Mouse (Mus musculus): ENCODE data around the gene Ddost.
A peak's percentile ranks its signal among the peaks of the same experiment; 100 is the strongest.

Ddost gene

DNA sequence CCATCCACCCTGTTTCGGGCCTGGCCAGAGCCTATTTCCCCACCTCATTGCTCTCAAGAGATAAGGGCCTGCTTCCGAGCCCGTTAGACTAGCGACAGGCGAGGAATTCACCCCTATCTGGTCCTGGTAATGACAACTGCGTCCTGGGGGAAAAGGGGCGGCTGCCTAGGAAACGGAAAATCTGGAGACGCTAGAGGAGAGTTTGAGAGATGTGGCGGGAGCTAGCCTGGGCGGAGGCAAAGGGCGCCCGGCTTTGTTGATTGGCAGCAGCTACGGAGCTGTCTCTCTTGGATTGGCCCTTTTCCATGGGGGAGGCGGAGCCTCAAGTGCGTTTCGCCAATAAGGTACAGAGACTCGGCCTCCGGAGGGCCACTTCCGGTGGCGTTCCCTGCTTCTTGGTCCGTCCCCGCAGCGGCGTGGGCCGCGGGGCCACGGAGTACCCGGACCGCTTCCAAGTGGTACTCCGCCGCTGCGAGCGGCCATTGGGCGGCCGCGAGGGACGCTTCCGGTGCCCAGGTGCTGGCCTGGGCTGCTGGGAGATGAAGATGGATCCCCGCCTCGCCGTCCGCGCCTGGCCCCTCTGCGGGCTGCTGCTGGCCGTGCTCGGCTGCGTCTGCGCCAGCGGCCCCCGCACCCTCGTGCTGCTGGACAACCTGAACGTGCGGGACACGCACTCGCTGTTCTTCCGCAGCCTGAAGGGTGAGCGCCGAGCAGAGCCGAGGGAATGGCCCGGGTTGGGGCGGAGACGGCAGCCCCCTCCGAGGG, at the start of gene Ddost:
Gene Ddost (plus strand): TSS at position 391 of the 765 bp plus-strand sequence.
- peak; percentile 88 to 96 for DNase-seq (ENCODE audit: low spot score in 2 of 2)

DNA sequence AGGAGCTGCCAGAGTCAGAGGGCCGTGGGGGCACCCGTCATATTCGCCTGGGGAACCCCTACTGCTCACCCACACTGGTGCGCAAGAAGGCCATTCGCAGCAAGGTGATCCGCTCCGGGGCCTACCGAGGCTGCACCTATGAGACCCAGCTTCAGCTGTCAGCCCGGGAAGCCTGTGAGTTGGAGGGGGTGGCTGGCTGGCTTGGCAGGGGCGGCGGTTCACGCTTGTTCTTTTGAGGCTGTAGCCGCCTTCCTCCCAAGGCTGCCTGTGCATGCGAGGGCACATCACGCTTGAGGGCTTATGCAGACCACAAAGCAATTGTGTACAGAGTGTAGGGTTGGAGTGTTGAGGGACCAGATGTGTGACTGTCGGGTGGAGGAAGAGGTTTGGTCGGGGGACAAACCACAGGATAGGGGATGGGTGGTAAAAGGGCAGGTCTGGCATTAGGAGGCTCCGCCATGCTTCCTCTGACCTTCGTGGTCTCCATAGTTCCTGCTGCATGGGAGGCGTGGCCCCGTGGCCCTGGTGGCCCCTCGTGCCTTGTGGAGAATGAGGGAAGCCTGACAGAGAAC, 47.3 kb upstream of the Ddost start:
- no peak for DNase-seq (ENCODE audit: low spot score in 2 of 2)

DNA sequence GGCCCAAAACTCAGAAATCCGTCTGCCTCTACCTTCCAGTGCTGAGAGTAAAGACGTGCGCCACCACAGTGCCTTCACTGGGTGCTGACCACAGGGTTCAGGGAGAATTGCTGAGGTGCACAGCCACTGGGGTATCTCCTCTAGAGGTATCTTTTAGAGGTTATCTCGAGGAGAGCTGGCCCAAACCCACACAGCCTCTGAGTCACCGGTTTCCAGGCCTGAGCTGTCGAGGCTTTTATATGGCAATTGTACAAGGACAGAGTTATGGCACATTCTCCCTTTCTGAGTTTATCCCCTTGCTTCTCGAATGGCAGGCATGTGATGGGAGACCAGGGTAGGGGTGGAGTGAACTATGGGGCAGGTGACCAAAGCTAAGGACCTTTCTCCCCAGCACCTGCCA, 45.9 kb upstream of the Ddost start:
- DNase-seq (ENCODE audit: low spot score in 2 of 2), result no peak

DNA sequence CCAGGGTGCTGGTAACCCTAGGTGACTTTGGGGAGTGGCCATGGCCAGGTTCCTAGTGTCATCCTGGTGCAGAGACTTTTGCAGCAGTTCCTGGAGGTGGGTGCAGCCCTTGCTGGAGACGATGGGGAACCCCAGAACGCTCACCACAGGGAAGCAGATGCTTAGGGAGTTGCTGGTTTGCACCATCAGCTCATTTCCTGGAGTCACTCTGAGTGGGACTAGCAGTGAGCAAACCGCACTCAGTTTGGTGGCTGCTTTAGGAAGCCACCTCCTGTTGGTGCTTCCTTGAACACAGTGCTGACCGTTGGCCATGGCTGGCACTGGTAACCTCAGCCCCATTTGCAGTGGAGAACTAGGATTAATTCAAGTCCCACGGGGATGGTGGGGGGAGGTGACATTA, 45.0 kb upstream of the Ddost start:
- DNase-seq (ENCODE audit: low spot score in 2 of 2), result no peak

DNA sequence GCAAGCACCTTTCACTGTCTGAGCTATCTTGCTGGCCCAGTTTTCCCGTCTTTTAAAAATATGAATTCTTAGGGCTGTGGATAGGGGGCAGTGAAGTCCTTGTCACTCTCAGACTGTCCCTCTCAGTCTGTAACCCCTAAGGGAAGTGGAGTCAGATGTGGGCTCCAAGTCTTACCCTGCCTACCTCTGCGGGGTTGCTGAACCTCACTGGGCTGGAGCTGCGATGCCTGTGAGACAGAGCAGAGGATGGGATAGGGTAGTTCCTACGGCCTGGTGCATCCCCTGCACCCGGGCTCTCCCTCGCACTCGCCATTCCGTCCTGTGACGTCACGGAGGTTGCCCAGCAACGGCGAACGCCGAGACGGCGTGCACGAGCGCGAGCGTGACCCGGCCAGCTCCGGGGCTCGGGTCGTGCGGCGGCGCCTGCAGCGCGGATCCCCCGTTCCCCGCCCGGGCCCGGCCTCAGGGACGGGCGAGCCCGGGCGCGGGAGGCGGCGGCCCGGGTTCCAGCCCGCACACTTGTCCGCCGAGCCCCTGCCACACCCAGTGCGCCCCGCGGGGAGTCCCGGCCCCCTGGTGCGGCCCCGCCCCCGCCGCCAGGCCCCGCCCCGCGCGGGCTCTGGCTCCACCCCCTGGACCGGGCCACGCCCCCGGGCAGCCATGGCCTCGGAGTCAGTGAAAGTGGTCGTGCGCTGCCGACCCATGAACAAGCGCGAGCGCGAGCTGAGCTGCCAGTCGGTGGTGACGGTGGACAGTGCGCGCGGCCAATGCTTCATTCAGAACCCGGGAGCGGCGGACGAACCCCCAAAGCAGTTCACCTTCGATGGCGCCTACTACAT, 42.5 kb upstream of the Ddost start:
- peak; percentile 81 to 82 for DNase-seq (ENCODE audit: low spot score in 2 of 2)

DNA sequence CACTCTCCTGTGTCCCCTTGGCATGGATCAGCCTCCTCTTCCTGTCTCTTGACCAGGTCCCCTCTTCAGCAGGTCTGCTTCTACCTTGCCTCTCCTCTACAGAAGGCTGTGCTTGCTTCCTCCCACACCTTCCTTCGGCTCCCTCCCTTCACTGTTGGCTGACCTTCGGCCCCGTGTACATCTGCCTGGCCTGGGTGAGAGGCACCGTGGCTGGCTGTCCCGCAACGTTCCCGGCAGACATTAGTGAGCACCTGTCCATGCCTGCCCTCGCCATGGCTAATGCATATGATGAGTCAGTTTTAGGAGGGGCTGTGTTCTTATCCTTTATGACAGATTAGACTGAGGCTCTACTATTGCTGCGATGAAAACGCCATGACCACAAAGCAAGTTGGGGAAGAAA, 36.7 kb upstream of the Ddost start:
- no peak for DNase-seq (ENCODE audit: low spot score in 2 of 2)

DNA sequence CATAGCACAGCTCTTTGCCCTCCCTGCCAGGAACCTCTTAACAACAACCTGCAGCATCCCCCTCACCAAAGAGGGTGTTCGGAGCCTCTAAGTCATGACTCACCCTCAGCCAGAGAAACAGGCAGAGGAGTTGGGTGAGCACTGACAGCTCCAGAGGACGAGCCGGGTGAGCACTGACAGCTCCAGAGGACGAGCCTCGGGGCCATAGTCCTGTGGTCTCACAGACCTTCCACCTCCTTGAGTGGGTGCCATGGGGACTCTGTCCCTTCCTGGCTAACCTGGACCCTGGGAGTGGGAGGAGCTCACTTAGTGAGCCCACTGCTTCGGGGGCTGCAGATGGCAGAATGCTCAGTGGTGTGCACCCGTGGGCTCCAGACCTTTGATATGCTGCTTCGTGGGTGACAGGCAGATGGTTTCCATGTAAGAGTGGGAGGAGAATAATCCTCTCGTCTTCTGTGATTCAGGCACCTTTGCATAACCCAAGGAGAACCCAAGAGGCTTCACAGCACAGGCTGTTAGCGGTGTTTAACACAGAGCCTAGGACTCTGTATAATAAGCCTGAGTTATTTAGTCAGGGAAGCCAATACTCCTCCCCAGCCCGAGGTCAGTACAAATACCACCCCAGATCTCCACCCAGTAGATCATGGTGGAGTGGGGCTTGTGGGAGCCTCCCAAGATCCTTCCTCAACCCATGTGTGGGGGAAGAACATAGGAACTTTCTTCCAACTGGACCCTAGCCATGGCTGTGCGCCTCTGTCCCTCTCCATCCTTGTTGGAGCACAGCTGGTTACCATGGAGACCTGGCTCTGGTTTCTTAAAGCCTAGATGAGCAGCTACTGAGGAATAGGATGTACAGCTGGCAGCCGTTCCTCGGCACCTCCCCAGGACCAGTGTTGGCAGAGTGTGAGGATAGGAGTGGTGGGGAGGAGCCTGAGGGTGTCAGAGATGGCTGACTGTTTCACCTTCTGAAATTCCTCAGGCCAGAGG, 32.2 kb upstream of the Ddost start:
- peak; percentile 36 to 40 for DNase-seq (ENCODE audit: low spot score in 2 of 2)

DNA sequence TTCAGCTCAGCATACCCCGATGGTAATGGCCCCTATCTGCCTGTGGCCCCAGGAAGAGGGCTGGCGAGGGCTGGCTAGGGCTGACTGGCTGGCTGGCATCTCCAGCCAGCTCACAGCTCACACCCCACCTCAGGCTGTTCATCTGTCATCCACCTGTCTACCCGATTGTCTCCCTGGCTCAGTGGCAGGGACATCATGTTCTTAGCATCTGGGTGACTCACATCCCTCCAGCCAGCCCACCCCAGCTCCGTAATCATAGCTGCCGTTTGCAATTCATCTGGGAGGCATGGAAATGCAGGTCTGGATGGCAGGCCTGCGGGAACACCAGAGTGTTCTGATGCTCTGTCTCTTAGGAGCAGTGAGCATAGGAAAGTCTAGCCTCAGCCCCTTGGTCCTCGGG, 26.2 kb upstream of the Ddost start:
- DNase-seq (ENCODE audit: low spot score in 2 of 2), result no peak

DNA sequence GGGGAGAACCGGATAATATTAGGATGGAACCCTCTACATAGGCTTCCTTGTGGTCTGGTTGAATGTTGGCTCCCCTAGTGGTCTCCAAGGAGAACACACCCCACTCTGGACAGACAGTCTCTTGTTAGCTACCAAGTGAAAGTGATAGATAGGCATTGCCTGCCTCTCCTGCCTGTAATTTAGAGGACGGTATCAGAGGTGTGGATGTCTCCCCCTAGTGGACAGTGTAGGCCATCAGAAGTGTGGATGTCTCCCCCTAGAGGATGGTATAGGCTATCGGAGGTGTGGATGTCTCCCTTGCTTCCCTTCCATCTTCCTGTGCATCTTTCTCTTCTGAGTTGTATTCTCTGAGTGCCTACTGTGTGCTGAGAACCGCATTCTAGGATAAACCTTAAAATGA, 21.7 kb upstream of the Ddost start:
- DNase-seq (ENCODE audit: low spot score in 2 of 2), result peak; percentile 34 to 60

DNA sequence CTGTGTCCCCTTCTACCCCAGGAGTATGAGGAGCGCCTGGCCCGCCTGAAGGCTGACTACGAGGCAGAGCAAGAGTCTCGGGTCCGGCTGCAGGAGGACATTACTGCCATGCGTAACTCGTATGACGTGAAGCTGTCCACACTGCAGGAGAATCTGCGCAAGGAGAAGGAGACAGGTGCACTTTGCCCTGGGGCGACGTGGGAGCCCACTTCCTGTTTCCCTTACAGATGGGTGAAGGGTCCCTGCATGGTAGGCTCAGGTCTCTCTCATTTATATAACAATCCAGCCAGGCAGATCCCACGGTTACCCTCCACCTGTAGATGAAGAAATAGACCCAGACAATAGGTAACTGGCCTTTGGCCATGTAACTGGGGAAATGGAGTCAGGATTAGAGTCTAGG, 18.1 kb upstream of the Ddost start:
- DNase-seq (ENCODE audit: low spot score in 2 of 2), result no peak

DNA sequence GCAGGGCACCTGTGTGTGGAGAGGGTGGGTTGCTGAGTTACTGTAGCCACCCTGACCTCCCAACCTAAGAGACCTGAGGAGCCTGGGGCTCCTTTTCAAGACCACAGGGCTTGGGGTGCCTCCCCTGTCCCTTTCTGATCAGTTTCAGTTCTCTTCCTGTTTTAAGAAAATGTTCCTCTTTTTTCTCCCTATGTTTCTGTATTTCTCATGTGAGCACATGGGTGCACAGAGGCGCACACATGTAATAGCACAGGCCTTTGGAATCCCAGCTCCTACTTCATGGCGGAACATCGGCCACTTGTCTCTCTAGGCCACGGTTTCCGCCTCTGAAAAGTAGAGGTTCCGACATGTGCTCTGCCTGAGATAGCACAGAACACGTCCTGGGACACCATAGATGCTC, 15.8 kb upstream of the Ddost start:
- DNase-seq (ENCODE audit: low spot score in 2 of 2), result no peak

DNA sequence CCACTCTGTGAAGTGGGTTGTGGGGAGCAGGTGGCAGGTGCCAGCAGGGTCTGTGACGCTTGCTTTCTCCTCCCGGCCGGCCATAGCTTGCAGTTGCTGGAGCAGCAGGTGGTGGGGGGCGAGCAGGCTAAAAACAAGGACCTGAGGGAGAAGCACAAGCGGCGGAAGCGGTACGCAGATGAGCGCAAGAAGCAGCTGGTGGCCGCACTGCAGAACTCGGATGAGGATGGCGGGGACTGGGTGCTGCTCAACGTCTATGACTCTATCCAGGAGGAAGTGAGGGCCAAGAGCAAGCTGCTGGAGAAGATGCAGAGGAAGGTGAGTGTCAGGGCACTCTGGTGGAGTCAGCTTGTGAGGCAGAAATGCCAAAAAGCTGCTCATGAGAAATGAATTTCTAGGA, 12.5 kb upstream of the Ddost start:
- no peak for DNase-seq (ENCODE audit: low spot score in 2 of 2)

DNA sequence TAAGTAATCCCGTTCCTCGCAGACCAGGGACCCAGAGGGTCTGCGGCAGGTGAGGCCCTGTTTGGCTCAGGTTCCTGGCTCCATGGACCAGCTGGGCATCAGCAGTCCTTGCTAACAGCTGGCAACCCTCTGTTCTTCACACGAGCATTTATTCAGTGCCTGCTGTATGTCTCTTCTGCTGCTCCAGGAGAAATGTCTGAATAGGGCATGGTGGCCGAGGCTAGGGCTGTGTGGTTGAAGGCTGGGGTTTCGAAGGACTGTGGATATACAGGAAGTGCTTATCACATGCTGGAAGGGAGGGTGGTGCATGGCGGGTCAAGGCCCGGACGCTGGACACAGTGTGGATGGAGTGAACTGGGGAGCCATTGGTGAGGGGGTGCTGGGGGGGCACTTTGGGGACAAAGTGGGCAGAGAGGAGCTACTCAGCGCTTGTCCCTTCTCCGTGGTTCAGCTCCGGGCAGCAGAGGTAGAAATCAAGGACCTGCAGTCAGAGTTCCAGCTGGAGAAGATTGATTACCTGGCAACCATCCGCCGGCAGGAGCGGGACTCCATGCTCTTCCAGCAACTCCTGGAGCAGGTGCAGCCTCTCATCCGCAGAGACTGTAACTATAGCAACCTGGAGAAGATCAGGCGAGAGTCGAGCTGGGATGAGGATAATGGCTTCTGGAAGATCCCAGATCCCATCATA, 11.1 kb upstream of the Ddost start:
- no peak for DNase-seq (ENCODE audit: low spot score in 2 of 2)

DNA sequence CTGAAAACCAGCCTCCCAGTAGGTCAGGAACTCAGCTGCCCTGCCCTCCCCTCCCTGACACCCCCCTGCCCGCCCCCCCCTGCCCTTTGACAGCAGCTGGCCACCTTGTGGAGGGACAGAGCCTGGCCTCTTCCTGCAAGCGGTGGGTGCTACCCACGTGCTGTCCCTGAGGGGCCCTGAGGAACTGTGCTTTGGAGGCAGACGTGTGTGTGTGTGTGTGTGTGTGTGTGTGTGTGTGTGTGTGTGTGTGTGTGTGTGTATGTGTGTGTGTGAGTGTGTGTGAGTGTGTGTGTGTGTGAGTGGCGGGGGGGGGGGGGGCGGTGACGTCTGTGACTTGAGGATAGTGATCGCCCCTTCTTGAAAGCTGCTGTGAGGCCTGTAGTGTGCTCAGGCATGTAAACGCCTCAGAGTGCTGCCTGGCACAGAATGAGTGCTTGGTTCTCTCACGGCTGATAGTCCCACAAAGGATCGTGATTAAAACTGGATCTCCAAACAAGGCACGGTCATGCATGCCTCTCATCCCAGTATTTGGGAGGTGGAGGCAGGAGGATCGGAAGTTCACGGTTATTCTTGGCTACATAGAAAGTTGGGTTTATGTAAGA, 10.5 kb upstream of the Ddost start:
- DNase-seq (ENCODE audit: low spot score in 2 of 2), result no peak

DNA sequence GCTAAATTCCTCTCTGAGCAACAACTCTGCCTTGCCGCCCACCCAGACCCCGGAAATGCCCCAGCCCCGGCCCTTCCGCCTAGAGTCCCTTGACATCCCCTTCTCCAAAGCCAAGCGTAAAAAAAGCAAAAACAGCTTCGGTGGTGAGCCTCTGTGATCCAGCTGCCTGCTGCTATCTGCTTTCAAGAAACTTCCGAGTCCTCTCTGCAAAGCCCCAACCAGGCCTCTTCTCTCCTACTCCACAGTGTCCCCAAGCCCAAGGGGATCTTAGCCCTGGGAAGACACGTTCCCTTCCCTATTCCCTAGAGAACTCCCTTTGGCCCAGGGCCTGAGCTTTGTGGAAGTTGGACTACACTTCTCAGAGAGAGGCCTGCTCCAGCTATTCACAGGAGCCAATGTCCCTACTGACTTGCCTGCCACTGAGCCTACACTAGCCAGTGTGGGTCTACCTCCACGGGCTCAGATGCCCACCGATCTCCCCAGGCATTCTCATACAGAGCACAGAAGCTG, 3.2 kb upstream of the Ddost start:
- no peak for DNase-seq (ENCODE audit: low spot score in 2 of 2)

DNA sequence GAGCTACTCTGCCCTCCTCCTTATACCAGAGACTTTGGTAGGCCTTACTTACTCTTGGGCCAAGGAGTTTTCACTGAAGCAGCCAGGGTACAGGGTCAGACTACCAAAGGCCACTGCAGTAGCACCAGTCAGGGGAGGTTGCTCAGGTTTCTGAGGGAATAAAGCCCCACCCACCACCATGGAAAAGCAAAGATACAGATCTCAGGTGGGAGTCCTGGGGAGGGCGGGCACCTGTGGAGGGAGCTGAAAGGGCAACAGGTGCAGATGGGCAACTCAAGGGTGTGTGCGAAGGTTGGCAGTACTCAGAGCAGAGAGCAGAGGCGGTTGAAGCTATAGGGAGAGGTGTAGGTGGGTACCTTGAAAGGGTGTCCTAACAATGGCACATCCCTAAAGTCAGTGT, 1.5 kb upstream of the Ddost start:
- no peak for DNase-seq (ENCODE audit: low spot score in 2 of 2)

DNA sequence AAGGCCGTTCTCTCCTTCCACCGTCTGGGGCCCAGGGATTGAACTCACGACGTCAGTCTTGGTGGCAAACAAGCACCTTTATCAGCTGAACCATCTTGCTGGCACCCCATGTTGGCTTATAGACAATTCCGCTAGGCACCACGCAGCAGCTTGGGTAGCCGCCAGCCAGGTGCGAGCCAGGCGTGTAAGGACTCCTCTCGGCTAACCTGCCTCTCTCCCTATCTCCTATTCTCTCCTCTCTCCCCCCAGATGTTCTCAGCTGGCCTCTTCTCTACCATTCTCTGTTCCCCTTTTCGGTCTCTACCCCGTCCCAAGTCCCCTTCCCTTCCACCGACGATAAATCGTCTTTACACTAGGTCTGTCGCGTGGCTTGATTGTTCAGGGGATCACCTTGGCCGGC, 788 bp upstream of the Ddost start:
- DNase-seq (ENCODE audit: low spot score in 2 of 2), result no peak

DNA sequence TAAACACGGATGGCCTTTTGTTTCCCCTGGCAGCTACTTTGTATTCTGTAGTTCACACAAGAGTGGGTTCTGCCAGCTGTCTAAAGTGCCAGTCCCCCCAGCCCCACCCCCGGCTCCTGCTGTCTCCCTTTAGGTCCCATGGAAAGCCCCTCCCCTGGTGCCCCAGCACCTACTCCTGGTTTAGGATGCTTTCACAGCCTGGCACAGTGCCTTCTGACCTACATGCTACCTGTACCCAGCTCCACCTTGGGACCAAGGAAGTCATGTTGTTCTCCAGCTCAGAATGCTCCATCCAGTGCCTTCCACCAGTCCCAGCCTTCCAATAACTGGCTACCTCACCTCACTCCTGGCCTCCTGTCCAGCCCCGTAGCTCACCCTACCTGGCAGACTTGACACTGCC, 2.5 kb downstream of the Ddost start:
- DNase-seq (ENCODE audit: low spot score in 2 of 2), result no peak

DNA sequence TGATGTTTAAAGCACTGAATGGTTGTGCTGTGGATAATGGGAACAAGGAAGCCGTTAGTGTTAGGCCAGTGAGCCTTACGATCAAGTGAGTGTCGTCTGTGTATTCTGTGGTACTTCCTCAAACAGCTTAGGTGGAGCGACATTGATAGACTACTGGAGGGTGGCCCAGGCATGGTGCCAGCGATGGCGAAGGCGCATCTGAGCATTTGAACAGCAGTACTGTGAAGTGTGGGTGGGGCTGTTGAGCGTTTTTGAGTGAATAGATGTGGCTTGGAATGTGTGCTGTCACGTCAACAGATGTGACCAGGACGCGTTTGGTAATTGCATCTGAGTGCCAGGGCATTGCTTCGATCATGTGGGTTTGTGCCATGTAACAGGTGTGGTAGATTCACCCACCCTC, 3.2 kb downstream of the Ddost start:
- DNase-seq (ENCODE audit: low spot score in 2 of 2), result no peak

DNA sequence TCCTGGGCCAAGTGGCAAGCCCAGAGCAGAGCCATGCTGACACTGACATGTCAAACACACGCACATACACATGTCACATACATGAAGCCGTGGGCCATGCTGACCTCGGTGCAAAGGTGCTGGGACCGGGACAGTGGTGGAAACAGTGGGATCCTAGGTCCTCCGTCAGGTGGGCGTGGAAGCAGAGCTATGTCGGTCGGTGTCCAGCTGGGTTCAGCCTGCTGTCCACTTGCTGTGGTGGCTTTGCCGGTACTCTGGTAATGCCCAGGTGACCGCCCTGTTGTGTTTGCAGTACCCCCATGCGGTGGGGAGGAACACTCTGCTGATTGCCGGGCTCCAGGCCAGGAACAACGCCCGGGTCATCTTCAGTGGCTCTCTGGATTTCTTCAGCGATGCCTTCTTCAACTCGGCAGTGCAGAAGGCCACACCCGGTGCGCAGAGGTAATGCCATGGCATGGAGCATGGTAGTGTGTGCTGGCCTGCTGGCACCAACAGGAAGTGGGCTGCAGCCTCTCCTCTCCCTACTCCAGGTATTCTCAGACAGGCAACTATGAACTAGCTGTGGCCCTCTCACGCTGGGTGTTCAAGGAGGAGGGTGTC, 5.9 kb downstream of the Ddost start:
- DNase-seq (ENCODE audit: low spot score in 2 of 2), result no peak

Data from frontal cortex, postnatal 25 days (tissue).